In the genomic region with DNA sequence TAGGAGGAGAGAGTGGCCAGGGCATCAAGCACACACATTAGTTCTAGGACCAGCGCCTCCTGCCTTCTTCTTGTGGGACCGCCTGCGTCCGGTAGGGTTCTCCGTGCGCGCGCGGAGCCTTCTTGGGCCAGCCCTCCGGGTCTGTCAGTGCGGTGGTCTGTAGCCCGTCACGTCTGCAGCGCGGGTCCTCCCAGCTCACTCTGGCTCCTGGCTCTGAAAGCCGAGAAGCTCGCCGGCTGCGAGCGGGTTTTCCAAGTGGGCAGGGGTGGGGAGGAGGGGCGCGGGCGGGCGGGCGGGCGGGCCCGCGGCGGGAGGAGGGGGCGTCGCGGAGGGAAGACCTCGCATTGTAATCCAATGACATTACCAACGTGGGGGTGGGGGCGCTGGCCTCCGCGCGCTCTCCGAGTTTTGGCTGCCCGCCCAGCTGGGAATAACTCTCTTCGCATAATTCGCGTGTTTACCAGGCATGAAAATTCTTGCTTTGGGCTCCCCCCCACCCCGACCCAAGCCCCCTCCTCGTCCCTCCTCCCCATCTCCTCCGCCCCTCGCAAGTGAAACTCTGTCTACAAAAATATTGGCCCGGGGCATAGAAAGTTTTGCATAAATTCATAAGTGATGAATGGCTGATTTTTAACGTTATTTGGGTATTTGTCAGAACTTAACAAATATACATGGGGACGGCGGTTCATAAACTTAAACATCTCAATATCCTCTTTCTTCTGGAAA, we compare ENCODE assay signal across 9 mouse cellular contexts. TPM values are rescaled to one million over a fixed set of nuclear protein-coding genes. Genes with fewer than 3 reads are reported as not detected.
DNase-seq lines count a peak whose midpoint lies in the region; ATAC-seq lines count a peak whose summit lies in the region.
"Had no signal": no experiment of that assay in that cellular context is flagged by ENCODE, and none has a peak within 500 bp of the region (broad histone marks: within the 10 kb centered on the region; RNA-seq: fewer than 3 reads in every experiment).

No protein-coding gene starts in this region.

- peak overlapping the region; percentile 50 for H3K4me3 ChIP-seq in heart, embryonic 12.5 days
- peak overlapping the region; percentile 30 for H3K4me3 ChIP-seq in midbrain, embryonic 11.5 days (ENCODE audit: low read depth, low read length)

- no peaks in the 10 kb centered on the region for H3K36me3 ChIP-seq in heart, embryonic 12.5 days
- no peaks in the 10 kb centered on the region for H3K36me3 ChIP-seq in midbrain, embryonic 11.5 days (ENCODE audit: control insufficient read depth, insufficient read depth, low read length)

- peak overlapping the region; percentile 86 for H3K4me2 ChIP-seq in heart, embryonic 12.5 days
- H3K4me2 ChIP-seq in midbrain, embryonic 11.5 days: peak overlapping the region; percentile 58

- H3K9ac ChIP-seq in heart, embryonic 12.5 days: peak overlapping the region; percentile 47
- peak overlapping the region; percentile 48 for H3K9ac ChIP-seq in midbrain, embryonic 11.5 days (ENCODE audit: low read length)

- DNase-seq in frontal cortex, postnatal 10 days (ENCODE audit: low spot score in 2 of 2): peak; percentile 19 to 63
- no peak for DNase-seq in frontal cortex, postnatal 25 days (ENCODE audit: low spot score in 2 of 2)
- peak; percentile 8 for DNase-seq in thymus, postnatal 14 days
- DNase-seq in thymus, postnatal 0 days (ENCODE audit: low spot score): no peak
- DNase-seq in layer of hippocampus, postnatal 10 days (ENCODE audit: low spot score in 2 of 2): peak; percentile 28 to 53
- DNase-seq in midbrain, embryonic 11.5 days (ENCODE audit: low spot score, missing footprints): peak; percentile 96
- DNase-seq in MN1 (ENCODE audit: low spot score): no peak

- WGBS in heart, embryonic 12.5 days: 1% methylated on average over 43 of the region's 51 CpGs
- WGBS in midbrain, embryonic 11.5 days: under 1% methylated on average over 43 of the region's 51 CpGs

- H3K9me3 ChIP-seq in heart, embryonic 12.5 days (replicated peaks): no peaks in the 10 kb centered on the region
- H3K9me3 ChIP-seq in midbrain, embryonic 11.5 days (ENCODE audit: control insufficient read depth, low read length): no peaks in the 10 kb centered on the region

- H3K27ac ChIP-seq in heart, embryonic 12.5 days (ENCODE audit: poor library complexity, severe bottlenecking): peak overlapping the region; percentile 74
- H3K27ac ChIP-seq in midbrain, embryonic 11.5 days (ENCODE audit: low read depth, low read length): peak overlapping the region; percentile 49
- H3K27ac ChIP-seq: macrophage had no signal

- H3K4me1 ChIP-seq in heart, embryonic 12.5 days (replicated peaks): peaks cover 31% of the 10 kb centered on the region
- peaks cover 20% of the 10 kb centered on the region for H3K4me1 ChIP-seq in midbrain, embryonic 11.5 days (ENCODE audit: control insufficient read depth, insufficient read depth, low read length)

- peak; percentile 44; the same call in 1 of the 2 replicates for ATAC-seq in heart, embryonic 12.5 days (ENCODE audit: insufficient number of reproducible peaks, low FRiP score)
- peak; percentile 70 for ATAC-seq in midbrain, embryonic 11.5 days (ENCODE audit: low FRiP score)

- peaks cover 16% of the 10 kb centered on the region; the same call in 1 of the 2 replicates for H3K27me3 ChIP-seq in heart, embryonic 12.5 days (replicated peaks)
- peaks cover 6% of the 10 kb centered on the region for H3K27me3 ChIP-seq in midbrain, embryonic 11.5 days (ENCODE audit: control insufficient read depth, insufficient read depth, low read length)

RNA-seq across cellular contexts. Expression of a gene that starts 3.7 kb away (rescaled TPM):
- polyA plus RNA-seq in thymus, postnatal 0 days (2015; fragmentation: Nextera tagmentation; extraction: Ambion mirVana): 0.08 and 0.16 TPM in 2 replicates
- polyA plus RNA-seq in heart, embryonic 12.5 days (2016; fragmentation: Nextera tagmentation; extraction: Ambion mirVana): 1.1 and 1.7 TPM in 2 replicates
- total RNA-seq in layer of hippocampus, postnatal 10 days (2021): 1 to 10 TPM; 7.0 to 8.9 TPM
- 5.0 and 6.1 TPM in 2 replicates for polyA plus RNA-seq in midbrain, embryonic 11.5 days (2014; fragmentation: Nextera tagmentation; extraction: Ambion mirVana)
- polyA plus RNA-seq: macrophage had no signal

Comparison
In these comparisons a context has a peak if more than half of its experiments do, and no peak if none do; other contexts are left out.
1. DNase-seq: peak in frontal cortex, postnatal 10 days (2 of 2), thymus, postnatal 14 days (single experiment), layer of hippocampus, postnatal 10 days (2 of 2) and midbrain, embryonic 11.5 days (single experiment); none in frontal cortex, postnatal 25 days (0 of 2), thymus, postnatal 0 days (single experiment) and MN1 (single experiment).